Mouse (Mus musculus): ENCODE measurements at regions not wholly inside any gene's neighbourhood (a gene's known extent, or its start where the extent isn't known, plus 50 kb on each side); places are given as distances from the start of the nearest gene placed in this dataset.

DNA sequence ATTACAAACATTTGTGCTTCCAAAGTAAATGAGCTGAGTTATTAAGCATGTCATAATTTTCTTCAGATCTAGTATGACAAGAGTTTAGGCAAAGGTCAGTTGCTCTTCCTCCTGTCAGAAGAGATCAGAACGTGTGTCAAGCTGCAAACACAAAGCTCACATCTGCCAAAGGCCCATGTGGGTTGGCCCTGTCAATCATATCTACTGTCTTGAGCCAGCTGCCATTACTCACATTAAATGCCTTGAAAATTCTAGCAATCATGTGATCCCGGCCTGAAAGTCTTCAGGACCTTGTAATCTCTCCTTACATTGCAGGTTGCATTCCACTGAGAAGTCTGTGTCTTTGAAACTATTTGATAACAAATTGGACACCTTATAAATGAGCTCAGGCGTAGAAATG lies 146.8 kb upstream of the Cp start:
- TF ChIP-seq GATA1 (IDR thresholded peaks at IDR 0.05; ENCODE audit: borderline replicate concordance, low read length) = no peak
- TF ChIP-seq FLI1 (IDR thresholded peaks at IDR 0.05; ENCODE audit: low read length) = no peak
